Mouse (Mus musculus): ENCODE measurements at regions not wholly inside any gene's neighbourhood (a gene's known extent, or its start where the extent isn't known, plus 50 kb on each side); places are given as distances from the start of the nearest gene placed in this dataset.

GRCm38 (mm10) chr3:146349393-146349792, 55.0 kb upstream of the Ssx2ip start:
- WGBS, result 86% methylated on average over 8 of the region's 8 CpGs
- H3K4me1 ChIP-seq, result peaks cover 18% of the 10 kb centered on the region
- DNase-seq (ENCODE audit: extremely low spot score, low spot score), result no peak

GRCm38 (mm10) chr3:146350126-146350525, 54.3 kb upstream of the Ssx2ip start:
- Histone ChIP-seq H3K27ac (no peak overlapping the region), H3K4me1 (peaks cover 11% of the 10 kb centered on the region), H3K9me3 (no peaks in the 10 kb centered on the region), H3K36me3 (replicated peaks) (no peaks in the 10 kb centered on the region), H3K4me3 (no peak overlapping the region), H3K27me3 (ENCODE audit: poor library complexity, severe bottlenecking) (no peaks in the 10 kb centered on the region)
- no peak for DNase-seq (ENCODE audit: extremely low spot score, low spot score)
- WGBS, result 96% methylated on average over 9 of the region's 9 CpGs

More at GRCm38 (mm10) chr3:146349393-146349792, 55.0 kb upstream of the Ssx2ip start:
- Histone ChIP-seq H3K27me3 (ENCODE audit: poor library complexity, severe bottlenecking) (peaks cover 3% of the 10 kb centered on the region; the same call in 1 of the 2 replicates), H3K36me3 (replicated peaks) (no peaks in the 10 kb centered on the region), H3K9me3 (no peaks in the 10 kb centered on the region), H3K4me3 (no peak overlapping the region), H3K27ac (no peak overlapping the region)

GRCm38 (mm10) chr3:146351468-146351867, 53.0 kb upstream of the Ssx2ip start:
- no peak overlapping the region for H3K27ac ChIP-seq
- WGBS, result 100% methylated on average over 1 of the region's 1 CpGs
- no peak for DNase-seq (ENCODE audit: extremely low spot score, low spot score)

GRCm38 (mm10) chr3:146352187-146352586, 52.3 kb upstream of the Ssx2ip start:
- 83% methylated on average over 4 of the region's 4 CpGs for WGBS
- H3K4me3 ChIP-seq, result no peak overlapping the region
- no peaks in the 10 kb centered on the region for H3K36me3 ChIP-seq (replicated peaks)
- H3K27ac ChIP-seq, result no peak overlapping the region
- H3K4me1 ChIP-seq, result no peaks in the 10 kb centered on the region
- DNase-seq (ENCODE audit: extremely low spot score, low spot score), result no peak
- no peaks in the 10 kb centered on the region for H3K27me3 ChIP-seq (ENCODE audit: poor library complexity, severe bottlenecking)
- no peaks in the 10 kb centered on the region for H3K9me3 ChIP-seq

More at GRCm38 (mm10) chr3:146351468-146351867, 53.0 kb upstream of the Ssx2ip start:
- H3K4me3 ChIP-seq, result no peak overlapping the region
- no peaks in the 10 kb centered on the region for H3K4me1 ChIP-seq
- H3K9me3 ChIP-seq, result no peaks in the 10 kb centered on the region
- H3K27me3 ChIP-seq (ENCODE audit: poor library complexity, severe bottlenecking), result no peaks in the 10 kb centered on the region
- no peaks in the 10 kb centered on the region for H3K36me3 ChIP-seq (replicated peaks)

GRCm38 (mm10) chr3:146353961-146354360, 50.5 kb upstream of the Ssx2ip start:
- no peak for DNase-seq (ENCODE audit: extremely low spot score, low spot score)
- 93% methylated on average over 4 of the region's 4 CpGs for WGBS
- H3K27ac ChIP-seq, result no peak overlapping the region

More at GRCm38 (mm10) chr3:146353961-146354360, 50.5 kb upstream of the Ssx2ip start:
- Histone ChIP-seq H3K4me1 (no peaks in the 10 kb centered on the region), H3K9me3 (no peaks in the 10 kb centered on the region), H3K36me3 (replicated peaks) (no peaks in the 10 kb centered on the region), H3K27me3 (ENCODE audit: poor library complexity, severe bottlenecking) (no peaks in the 10 kb centered on the region), H3K4me3 (no peak overlapping the region)

All from forebrain, embryonic 10.5 days (tissue).